Mouse (Mus musculus) adrenal gland, adult 18-20 months (tissue): ENCODE measurements around the gene Pecam1. TPM values are rescaled to one million over a fixed set of nuclear protein-coding genes. Genes with fewer than 3 reads are reported as not detected.

Experiments used
- DNase-seq, 2 experiments: peaks; one replicate each; pipeline ENCODE4 v3.0.0; 2021 to 2022; ENCODE audit warnings: low spot score in 2 of 2
- total RNA-seq, 2 experiments: library from RNA; stranded (reverse); gene quantifications; 1 replicate in 1 of 2; 2 replicates in 1 of 2; pipeline ENCODE4 v1.2.3; 2021

Pecam1 gene
- total RNA-seq, 2 experiments from 2014 or later: 57.1 to 63.6 TPM

- no peak for DNase-seq
These were observed 51.3 kb downstream of the Pecam1 start for GRCm38 (mm10) chr11:106699083-106699482.

- no peak for DNase-seq
These were observed 52.1 kb downstream of the Pecam1 start for GRCm38 (mm10) chr11:106698289-106698688.

GRCm38 (mm10) chr11:106695917-106696316 is 54.5 kb downstream of the Pecam1 start:
- no peak for DNase-seq

GRCm38 (mm10) chr11:106692890-106693289 is 57.5 kb downstream of the Pecam1 start:
- no peak for DNase-seq

- DNase-seq: no peak
These were observed 62.1 kb downstream of the Pecam1 start for GRCm38 (mm10) chr11:106688375-106688774.

GRCm38 (mm10) chr11:106687293-106687692 is 63.1 kb downstream of the Pecam1 start:
- DNase-seq: no peak

- no peak for DNase-seq
These were observed 66.4 kb downstream of the Pecam1 start for GRCm38 (mm10) chr11:106684027-106684426.

GRCm38 (mm10) chr11:106683345-106683744 is 67.1 kb downstream of the Pecam1 start:
- DNase-seq: no peak

- DNase-seq: no peak
These were observed 69.3 kb downstream of the Pecam1 start for GRCm38 (mm10) chr11:106681138-106681537.

GRCm38 (mm10) chr11:106679874-106680273 is 70.6 kb downstream of the Pecam1 start:
- DNase-seq: no peak

GRCm38 (mm10) chr11:106677910-106678591 is 72.4 kb downstream of the Pecam1 start:
- DNase-seq: peak; percentile 75 to 78

- DNase-seq: no peak
These were observed 73.1 kb downstream of the Pecam1 start for GRCm38 (mm10) chr11:106677331-106677730.

GRCm38 (mm10) chr11:106675875-106676274 is 74.6 kb downstream of the Pecam1 start:
- DNase-seq: no peak

GRCm38 (mm10) chr11:106675201-106675726 is 75.2 kb downstream of the Pecam1 start:
- peak in 1 of 2 experiments; percentile 36 for DNase-seq

GRCm38 (mm10) chr11:106674612-106675153 is 75.7 kb downstream of the Pecam1 start:
- peak; percentile 63 to 66 for DNase-seq

GRCm38 (mm10) chr11:106673727-106674611 is 76.5 kb downstream of the Pecam1 start:
- DNase-seq: no peak

- no peak for DNase-seq
These were observed 77.4 kb downstream of the Pecam1 start for GRCm38 (mm10) chr11:106672919-106673505.

- DNase-seq: no peak
These were observed 78.6 kb downstream of the Pecam1 start for GRCm38 (mm10) chr11:106671801-106672200.

GRCm38 (mm10) chr11:106670951-106671478 is 79.4 kb downstream of the Pecam1 start:
- DNase-seq: no peak

GRCm38 (mm10) chr11:106670266-106670665 is 80.2 kb downstream of the Pecam1 start:
- no peak for DNase-seq

- DNase-seq: no peak
These were observed 80.6 kb downstream of the Pecam1 start for GRCm38 (mm10) chr11:106669873-106670173.
